Mouse (Mus musculus) layer of hippocampus, adult 2 months (tissue): ENCODE results near the gene Per1. TPM values are rescaled to one million over a fixed set of nuclear protein-coding genes. Genes with fewer than 3 reads are reported as not detected.

ENCODE experiments used
- DNase-seq, 2 experiments: peaks; one replicate each; pipeline ENCODE4 v3.0.0; 2022; ENCODE audit warnings: low spot score in 2 of 2
- H3K27ac ChIP-seq: fragments of 200-600 bp; 2 replicates; pipeline ENCODE4 v1.8.1; 2022
- H3K4me3 ChIP-seq: fragments of 200-600 bp; 2 replicates; pipeline ENCODE4 v1.8.1; 2022; ENCODE audit warnings: mild to moderate bottlenecking
- CTCF ChIP-seq: fragments of 200-600 bp; conservative IDR thresholded peaks from 2 replicates; pipeline ENCODE4 v1.8.1; 2022; ENCODE audit warnings: antibody characterized with exemption, mild to moderate bottlenecking, moderate library complexity
- long read RNA-seq, 2 experiments: library from polyadenylated mRNA; stranded (forward); transcript quantifications; one replicate each; pipeline ENCODE4 v2.0.0; 2021; ENCODE audit warnings: borderline mapping rate in 2 of 2
- total RNA-seq, 2 experiments: library from RNA; stranded (reverse); gene quantifications; 2 replicates each; pipeline ENCODE4 v1.2.3; 2021

Per1 gene
- total RNA-seq = 10 to 100 TPM; 83.4 to 95.2 TPM
- long read RNA-seq, experiment 1, partial matches to known transcripts = 12 of 13 reads
- long read RNA-seq, experiment 1, other reads (novel, unspliced or antisense) = 1 of 13 reads
- long read RNA-seq, experiment 2, full-length matches to known transcripts = 2 of 15 reads
- long read RNA-seq, experiment 2, partial matches to known transcripts = 13 of 15 reads
- long read RNA-seq, experiment 2, other reads (novel, unspliced or antisense) = 0 of 15 reads

- peak; percentile 99 to 100 for DNase-seq
- no peak for TF ChIP-seq CTCF
- H3K4me3 ChIP-seq = peak within 1 kb of the TSS; percentile 81
- H3K27ac ChIP-seq = peak within 1 kb of the TSS; percentile 98
Measured at GRCm38 (mm10) chr11:69094697-69095429, at the start of gene Per1. Gene Per1 (plus strand): TSS chr11:69095217.

- TF ChIP-seq CTCF = peak; percentile 52
- H3K27ac ChIP-seq = no peak within 1 kb of the TSS
Measured at GRCm38 (mm10) chr11:69045531-69046394, 49.3 kb upstream of the Per1 start, which contains the start of gene Aurkb. Gene Aurkb (plus strand): TSS chr11:69045647.

GRCm38 (mm10) chr11:69046395-69046774 lies 48.6 kb upstream of the Per1 start:
- no peak overlapping the region; the same call in 1 of the 2 replicates for H3K4me3 ChIP-seq
- TF ChIP-seq CTCF = no peak
- DNase-seq = no peak
- H3K27ac ChIP-seq = no peak overlapping the region

More at GRCm38 (mm10) chr11:69045531-69046394, 49.3 kb upstream of the Per1 start, which contains the start of gene Aurkb:
- DNase-seq = peak in 1 of 2 experiments; percentile 70
- peak within 1 kb of the TSS; percentile 63 for H3K4me3 ChIP-seq

- no peak overlapping the region for H3K27ac ChIP-seq
- no peak for DNase-seq
- no peak for TF ChIP-seq CTCF
- H3K4me3 ChIP-seq = no peak overlapping the region
Measured at GRCm38 (mm10) chr11:69047592-69047991, 47.4 kb upstream of the Per1 start.

- no peak for TF ChIP-seq CTCF
- H3K27ac ChIP-seq = no peak overlapping the region
- no peak for DNase-seq
- H3K4me3 ChIP-seq = no peak overlapping the region
Measured at GRCm38 (mm10) chr11:69048151-69048550, 46.9 kb upstream of the Per1 start.

- Histone ChIP-seq H3K27ac (no peak overlapping the region), H3K4me3 (no peak overlapping the region)
- no peak for TF ChIP-seq CTCF
- DNase-seq = no peak
Measured at GRCm38 (mm10) chr11:69050748-69051147, 44.3 kb upstream of the Per1 start.

GRCm38 (mm10) chr11:69051771-69052170 lies 43.2 kb upstream of the Per1 start:
- no peak for DNase-seq
- no peak for TF ChIP-seq CTCF
- Histone ChIP-seq H3K27ac (no peak overlapping the region), H3K4me3 (no peak overlapping the region)

- TF ChIP-seq CTCF = no peak
Measured at GRCm38 (mm10) chr11:69052824-69053421, 42.1 kb upstream of the Per1 start.

GRCm38 (mm10) chr11:69053848-69054247 lies 41.2 kb upstream of the Per1 start:
- DNase-seq = no peak
- H3K4me3 ChIP-seq = no peak overlapping the region
- H3K27ac ChIP-seq = no peak overlapping the region
- TF ChIP-seq CTCF = no peak

More at GRCm38 (mm10) chr11:69052824-69053421, 42.1 kb upstream of the Per1 start:
- Histone ChIP-seq H3K27ac (no peak overlapping the region), H3K4me3 (no peak overlapping the region)
- no peak for DNase-seq

GRCm38 (mm10) chr11:69058265-69058664 lies 36.8 kb upstream of the Per1 start:
- no peak for DNase-seq
- TF ChIP-seq CTCF = no peak
- Histone ChIP-seq H3K4me3 (peak overlapping the region; percentile 98), H3K27ac (peak overlapping the region; percentile 96)

- peak overlapping the region; percentile 96 for H3K27ac ChIP-seq
- TF ChIP-seq CTCF = no peak
- H3K4me3 ChIP-seq = peak overlapping the region; percentile 98
- no peak for DNase-seq
Measured at GRCm38 (mm10) chr11:69058729-69059356, 36.2 kb upstream of the Per1 start.
